Mouse (Mus musculus): ENCODE measurements around the gene B3galnt2. TPM values are rescaled to one million over a fixed set of nuclear protein-coding genes. Genes with fewer than 3 reads are reported as not detected.
A peak's percentile ranks its signal among the peaks of the same experiment; 100 is the strongest.
"Not testable (repeated sequence)": the region's sequence is repeated elsewhere in the genome, so short reads cannot be mapped to it uniquely, and the experiment has no call there.

The B3galnt2 gene
- 10 to 100 TPM; 47.1 to 63.9 TPM for total RNA-seq (2021)
- long read RNA-seq, experiment 1, transcript B3galnt2-201 (12 exons, 3,892 nt), result major isoform, 25 of 56 reads
- long read RNA-seq, experiment 1, partial matches to known transcripts, result 2 of 56 reads
- long read RNA-seq, experiment 1, other reads (novel, unspliced or antisense), result 25 of 56 reads
- long read RNA-seq, experiment 2, transcript B3galnt2-201 (12 exons, 3,892 nt), result major isoform, 46 of 83 reads
- long read RNA-seq, experiment 2, partial matches to known transcripts, result 7 of 83 reads
- long read RNA-seq, experiment 2, other reads (novel, unspliced or antisense), result 28 of 83 reads

GRCm38 (mm10) chr13:13953874-13954832 is at the start of gene B3galnt2:
TSS of gene B3galnt2 (plus strand) at chr13:13954469.
- DNase-seq, result peak; percentile 98

GRCm38 (mm10) chr13:13911341-13911740 is 42.9 kb upstream of the B3galnt2 start:
- no peak for DNase-seq

- no peak for DNase-seq
These were observed 34.9 kb upstream of the B3galnt2 start for GRCm38 (mm10) chr13:13919396-13919795.

- no peak for DNase-seq
These were observed 31.7 kb upstream of the B3galnt2 start for GRCm38 (mm10) chr13:13922526-13922925.

GRCm38 (mm10) chr13:13929982-13930381 is 24.3 kb upstream of the B3galnt2 start:
- DNase-seq, result no peak

- DNase-seq, result peak; percentile 67
These were observed 662 bp downstream of the B3galnt2 start for GRCm38 (mm10) chr13:13954931-13955330.

GRCm38 (mm10) chr13:13956686-13957085 is 2.4 kb downstream of the B3galnt2 start:
- DNase-seq, result no peak

- DNase-seq, result peak; percentile 14
These were observed 5.9 kb downstream of the B3galnt2 start for GRCm38 (mm10) chr13:13960211-13960610.

- no peak for DNase-seq
These were observed 6.8 kb downstream of the B3galnt2 start for GRCm38 (mm10) chr13:13961046-13961445.

GRCm38 (mm10) chr13:13965388-13965964 is 11.2 kb downstream of the B3galnt2 start:
- DNase-seq, result no peak

- no peak for DNase-seq
These were observed 11.9 kb downstream of the B3galnt2 start for GRCm38 (mm10) chr13:13966172-13966571.

- DNase-seq, result no peak
These were observed 14.4 kb downstream of the B3galnt2 start for GRCm38 (mm10) chr13:13968629-13969111.

- no peak for DNase-seq
These were observed 15.5 kb downstream of the B3galnt2 start for GRCm38 (mm10) chr13:13969796-13970195.

GRCm38 (mm10) chr13:13981842-13982241 is 27.6 kb downstream of the B3galnt2 start:
- not testable (repeated sequence) for DNase-seq

- no peak for DNase-seq
These were observed 29.3 kb downstream of the B3galnt2 start for GRCm38 (mm10) chr13:13983523-13983922.

GRCm38 (mm10) chr13:13989135-13989534 is 34.9 kb downstream of the B3galnt2 start:
- no peak for DNase-seq

- DNase-seq, result no peak
These were observed 36.1 kb downstream of the B3galnt2 start for GRCm38 (mm10) chr13:13990391-13990790.

- DNase-seq, result no peak
These were observed 38.8 kb downstream of the B3galnt2 start for GRCm38 (mm10) chr13:13993041-13993440.

GRCm38 (mm10) chr13:13995046-13995445 is 40.8 kb downstream of the B3galnt2 start:
- DNase-seq, result peak; percentile 67

GRCm38 (mm10) chr13:13997476-13997875 is 43.2 kb downstream of the B3galnt2 start:
- DNase-seq, result no peak

- no peak for DNase-seq
These were observed 48.4 kb downstream of the B3galnt2 start for GRCm38 (mm10) chr13:14002706-14003105.

GRCm38 (mm10) chr13:14004086-14004485 is 49.8 kb downstream of the B3galnt2 start:
- no peak for DNase-seq

GRCm38 (mm10) chr13:14004999-14005398 is 50.7 kb downstream of the B3galnt2 start:
- DNase-seq, result no peak
